23 mouse cellular contexts compared by ENCODE assay signal in the genomic region with DNA sequence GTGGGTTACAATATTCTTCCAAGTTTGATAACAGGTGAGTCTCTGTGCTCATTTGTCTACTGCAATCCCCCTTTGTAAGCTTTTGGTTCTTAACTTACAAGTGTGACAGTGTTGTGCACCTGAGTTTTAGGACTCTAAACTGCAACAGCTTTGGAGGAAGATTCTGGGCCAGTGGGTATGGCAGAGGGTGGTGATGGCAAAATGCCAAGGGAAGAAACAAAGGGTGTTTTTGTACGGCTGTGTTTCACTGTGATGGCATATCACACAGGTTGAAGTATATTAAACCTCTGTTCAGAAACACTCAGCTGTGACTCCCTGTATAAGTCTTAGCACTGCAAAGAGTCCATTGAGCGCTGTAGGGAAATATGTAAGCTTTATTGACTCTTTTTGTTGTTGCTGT.
DNase-seq lines count a peak whose midpoint lies in the region; ATAC-seq and TF ChIP-seq lines count a peak whose summit lies in the region.
"Had no signal": no experiment of that assay in that cellular context is flagged by ENCODE, and none has a peak within 500 bp of the region (broad histone marks: within the 10 kb centered on the region; RNA-seq: fewer than 3 reads in every experiment).

No protein-coding gene starts in this region.

- TF ChIP-seq CTCF in kidney, adult 2 months (conservative IDR thresholded peaks at IDR 0.05; ENCODE audit: insufficient read depth, insufficient read length, low read depth, low read length): no peak
- TF ChIP-seq CTCF in brain, embryonic 14.5 days (IDR thresholded peaks at IDR 0.05; ENCODE audit: borderline replicate concordance, extremely low read depth, insufficient read depth, insufficient read length): no peak

- H3K4me3 ChIP-seq in kidney, embryonic 15.5 days (replicated peaks): no peak overlapping the region
- no peak overlapping the region for H3K4me3 ChIP-seq in kidney, adult 2 months (ENCODE audit: insufficient read depth, low read depth, low read length)
- H3K4me3 ChIP-seq: embryonic facial prominence, embryonic 10.5 days; embryonic facial prominence, embryonic 13.5 days; erythroblast, embryonic 14.5 days; forebrain, embryonic 15.5 days; hindbrain, embryonic 10.5 days had no signal

- no peaks in the 10 kb centered on the region for H3K9me3 ChIP-seq in kidney, embryonic 15.5 days (replicated peaks)
- H3K9me3 ChIP-seq: embryonic facial prominence, embryonic 10.5 days; embryonic facial prominence, embryonic 13.5 days; forebrain, embryonic 15.5 days had no signal

- TF ChIP-seq POLR2A in kidney, adult 2 months (IDR thresholded peaks at IDR 0.05; ENCODE audit: low read depth, low read length): no peak
- no peak for TF ChIP-seq POLR2A in brain, embryonic 14.5 days (IDR thresholded peaks at IDR 0.05; ENCODE audit: borderline replicate concordance, extremely low read depth, insufficient read depth, insufficient read length, poor library complexity, severe bottlenecking)

- no peaks in the 10 kb centered on the region for H3K36me3 ChIP-seq in kidney, embryonic 15.5 days
- no peaks in the 10 kb centered on the region for H3K36me3 ChIP-seq in kidney, adult 2 months (ENCODE audit: control insufficient read depth, insufficient read depth, low read length)
- H3K36me3 ChIP-seq: embryonic facial prominence, embryonic 10.5 days; embryonic facial prominence, embryonic 13.5 days; forebrain, embryonic 15.5 days; hindbrain, embryonic 10.5 days had no signal

- ATAC-seq in kidney, embryonic 15.5 days (replicated peaks; ENCODE audit: low FRiP score): no peak; the same call in 1 of the 2 replicates
- ATAC-seq: activated CD4-positive, CD25-positive, alpha-beta regulatory T cell, adult 4 months; forebrain, embryonic 15.5 days had no signal

- H3K4me1 ChIP-seq in kidney, embryonic 15.5 days: peaks cover 16% of the 10 kb centered on the region
- peaks cover 2% of the 10 kb centered on the region; the same call in 1 of the 2 replicates for H3K4me1 ChIP-seq in kidney, adult 2 months (ENCODE audit: control insufficient read depth, insufficient read depth, low read length)

- H3K9ac ChIP-seq in kidney, embryonic 15.5 days: no peak overlapping the region
- H3K9ac ChIP-seq: embryonic facial prominence, embryonic 13.5 days; forebrain, embryonic 15.5 days; hindbrain, embryonic 14.5 days had no signal

- DNase-seq in cerebellum, postnatal 10 days: peak; percentile 23 to 28
- DNase-seq in cerebellum, postnatal 36 days: no peak
- peak; percentile 17 for DNase-seq in heart, adult 11 months
- DNase-seq in heart, postnatal 36 days: no peak
- no peak for DNase-seq in kidney, adult 2 months
- peak; percentile 49 for DNase-seq in brain, embryonic 14.5 days (ENCODE audit: low read depth)
- DNase-seq: adrenal gland, adult 8-10 months; adrenal gland, postnatal 25 days; cerebellum, adult 18-20 months; cerebellum, adult 9-10 months; cerebellum, postnatal 25 days; embryo, embryonic 11 days; gastrocnemius, postnatal 10 days; gastrocnemius, postnatal 36 days had no signal

- no peaks in the 10 kb centered on the region for H3K27me3 ChIP-seq in kidney, embryonic 15.5 days
- H3K27me3 ChIP-seq in kidney, adult 2 months (replicated peaks; ENCODE audit: control insufficient read depth, insufficient read depth, low read length): no peaks in the 10 kb centered on the region
- H3K27me3 ChIP-seq: embryonic facial prominence, embryonic 13.5 days; forebrain, embryonic 15.5 days had no signal

- WGBS in kidney, embryonic 15.5 days: 65% methylated on average over 2 of the region's 2 CpGs
- WGBS in kidney, adult 2 months: 74% methylated on average over 2 of the region's 2 CpGs

- peak overlapping the region; percentile 38; the same call in 1 of the 2 replicates for H3K27ac ChIP-seq in kidney, embryonic 15.5 days
- no peak overlapping the region for H3K27ac ChIP-seq in kidney, adult 2 months (ENCODE audit: insufficient read depth, low read depth, low read length)
- H3K27ac ChIP-seq: embryonic facial prominence, embryonic 10.5 days; embryonic facial prominence, embryonic 13.5 days; forebrain, embryonic 15.5 days; hindbrain, embryonic 10.5 days; hindbrain, embryonic 14.5 days had no signal

- H3K4me2 ChIP-seq in kidney, embryonic 15.5 days: no peak overlapping the region
- H3K4me2 ChIP-seq: embryonic facial prominence, embryonic 13.5 days; forebrain, embryonic 15.5 days; heart, embryonic 11.5 days; hindbrain, embryonic 14.5 days had no signal

- intact Hi-C loops in heart, postnatal 36 days (cut with DNase I): no loop called here

Comparison
In these comparisons a context has a peak if more than half of its experiments do, and no peak if none do; other contexts are left out.
1. DNase-seq: peak in cerebellum, postnatal 10 days (2 of 2), heart, adult 11 months (single experiment) and brain, embryonic 14.5 days (single experiment); none in cerebellum, postnatal 36 days (0 of 2), heart, postnatal 36 days (0 of 2) and kidney, adult 2 months (single experiment).